ENCODE assay signal across 23 mouse cellular contexts in genomic region chr10:117680868-117681513, GRCm38 (mm10). TPM values are rescaled to one million over a fixed set of nuclear protein-coding genes. Genes with fewer than 3 reads are reported as not detected.
DNase-seq lines count a peak whose midpoint lies in the region; ATAC-seq and TF ChIP-seq lines count a peak whose summit lies in the region.
"Had no signal": no experiment of that assay in that cellular context is flagged by ENCODE, and none has a peak within 500 bp of the region (broad histone marks: within the 10 kb centered on the region; RNA-seq: fewer than 3 reads in every experiment).

No protein-coding gene starts in this region.

- TF ChIP-seq CTCF in intestine, postnatal 0 days (IDR thresholded peaks at IDR 0.05; ENCODE audit: low read depth): no peak

- intact Hi-C loops in heart, postnatal 36 days (cut with DNase I): no loop called here

- 91% methylated on average over 12 of the region's 12 CpGs for WGBS in limb, embryonic 10.5 days
- 87% methylated on average over 12 of the region's 12 CpGs for WGBS in intestine, postnatal 0 days

- H3K27me3 ChIP-seq in limb, embryonic 10.5 days (ENCODE audit: low read depth, poor library complexity, severe bottlenecking): no peaks in the 10 kb centered on the region; the same call in 1 of the 2 replicates
- no peaks in the 10 kb centered on the region for H3K27me3 ChIP-seq in intestine, postnatal 0 days (replicated peaks; ENCODE audit: control insufficient read depth, insufficient read depth, low read length)
- H3K27me3 ChIP-seq: CH12.LX, Patski had no signal

- peak; percentile 76 for DNase-seq in heart, adult 11 months
- DNase-seq in heart, postnatal 36 days: no peak
- peak; percentile 93 for DNase-seq in 3T3-L1 (ENCODE audit: low read depth, low spot score)
- DNase-seq in adipocyte (ENCODE audit: low spot score): peak; percentile 96
- DNase-seq in limb, embryonic 10.5 days (ENCODE audit: low spot score): no peak
- DNase-seq: adrenal gland, adult 2 months; adrenal gland, adult 8-10 months; adrenal gland, postnatal 10 days; adrenal gland, postnatal 14 days; adrenal gland, postnatal 25 days; adrenal gland, postnatal 36 days; B cell, adult 2 months; cerebellum, adult 11 months; cerebellum, adult 11-12 months; cerebellum, adult 18-20 months; cerebellum, adult 2 months; cerebellum, adult 8-10 months had no signal

- no peak overlapping the region for H3K27ac ChIP-seq in limb, embryonic 10.5 days
- no peak overlapping the region for H3K27ac ChIP-seq in intestine, postnatal 0 days (ENCODE audit: low read depth, low read length)

- H3K4me2 ChIP-seq in intestine, postnatal 0 days (replicated peaks; ENCODE audit: low read depth): no peak overlapping the region

- no peaks in the 10 kb centered on the region for H3K9me3 ChIP-seq in limb, embryonic 10.5 days (replicated peaks)
- H3K9me3 ChIP-seq in intestine, postnatal 0 days (ENCODE audit: control insufficient read depth): no peaks in the 10 kb centered on the region
- H3K9me3 ChIP-seq: G1E had no signal

- no peak overlapping the region for H3K4me3 ChIP-seq in limb, embryonic 10.5 days
- no peak overlapping the region for H3K4me3 ChIP-seq in intestine, postnatal 0 days (ENCODE audit: low read depth, low read length)

- no peak overlapping the region for H3K9ac ChIP-seq in intestine, postnatal 0 days (ENCODE audit: low read depth, low read length)

- peaks cover 41% of the 10 kb centered on the region for H3K36me3 ChIP-seq in limb, embryonic 10.5 days
- peaks cover 22% of the 10 kb centered on the region; the same call in 1 of the 2 replicates for H3K36me3 ChIP-seq in intestine, postnatal 0 days (ENCODE audit: control insufficient read depth, insufficient read depth)
- H3K36me3 ChIP-seq: G1E had no signal

- no peak for ATAC-seq in intestine, postnatal 0 days
- ATAC-seq: activated CD4-positive, CD25-positive, alpha-beta regulatory T cell, adult 4 months; CD4-positive, CD25-positive, alpha-beta regulatory T cell, adult 4 months; Patski had no signal

- peaks cover 11% of the 10 kb centered on the region for H3K4me1 ChIP-seq in limb, embryonic 10.5 days
- H3K4me1 ChIP-seq in intestine, postnatal 0 days (replicated peaks; ENCODE audit: control insufficient read depth, insufficient read depth, low read length): no peaks in the 10 kb centered on the region; the same call in 1 of the 2 replicates

RNA-seq across cellular contexts. Expression of gene Mdm2, which starts 29.6 kb away (rescaled TPM):
- total RNA-seq in heart, postnatal 36 days (2021): 10 to 100 TPM; 46.9 to 48.2 TPM
- polyA plus RNA-seq in limb, embryonic 10.5 days (2016; fragmentation: Nextera tagmentation; extraction: Ambion mirVana): 56.3 and 62.4 TPM in 2 replicates
- polyA plus RNA-seq in intestine, postnatal 0 days (2015; fragmentation: Nextera tagmentation; extraction: Ambion mirVana): 16.5 and 19.8 TPM in 2 replicates

RNA-seq across cellular contexts. Expression of gene Cpm, which starts 51.7 kb away (rescaled TPM):
- 1 to 10 TPM; 3.7 to 3.9 TPM for total RNA-seq in heart, postnatal 36 days (2021)
- 22.5 and 31.5 TPM in 2 replicates for polyA plus RNA-seq in limb, embryonic 10.5 days (2016; fragmentation: Nextera tagmentation; extraction: Ambion mirVana)
- 32.8 and 33.8 TPM in 2 replicates for polyA plus RNA-seq in intestine, postnatal 0 days (2015; fragmentation: Nextera tagmentation; extraction: Ambion mirVana)
- polyA plus RNA-seq: G1E had no signal

Comparison
In these comparisons a context has a peak if more than half of its experiments do, and no peak if none do; other contexts are left out.
1. DNase-seq: peak in heart, adult 11 months (single experiment), 3T3-L1 (single experiment) and adipocyte (single experiment); none in heart, postnatal 36 days (0 of 2) and limb, embryonic 10.5 days (single experiment).